ENCODE assay signal across 8 mouse cellular contexts in genomic region chr8:88198551-88198944, GRCm38 (mm10). TPM values are rescaled to one million over a fixed set of nuclear protein-coding genes. Genes with fewer than 3 reads are reported as not detected.
A peak's percentile ranks its signal among the peaks of the same experiment; 100 is the strongest.
DNase-seq lines count a peak whose midpoint lies in the region; ATAC-seq and TF ChIP-seq lines count a peak whose summit lies in the region.

No protein-coding gene starts in this region.

- peak overlapping the region; percentile 83 for H3K4me2 ChIP-seq in heart, embryonic 14.5 days (ENCODE audit: low read length)
- H3K4me2 ChIP-seq in hindbrain, embryonic 15.5 days = peak overlapping the region; percentile 81
- peak overlapping the region; percentile 51 for H3K4me2 ChIP-seq in stomach, embryonic 14.5 days (replicated peaks; ENCODE audit: low read depth, low read length)

- TF ChIP-seq POLR2A in lung, adult 2 months (IDR thresholded peaks at IDR 0.05; ENCODE audit: borderline replicate concordance, extremely low read depth, low read depth, low read length) = no peak

- peak overlapping the region; percentile 91 for H3K9ac ChIP-seq in heart, embryonic 14.5 days (ENCODE audit: low read length)
- peak overlapping the region; percentile 79 for H3K9ac ChIP-seq in hindbrain, embryonic 15.5 days
- H3K9ac ChIP-seq in stomach, embryonic 14.5 days (replicated peaks; ENCODE audit: low read depth, low read length) = peak overlapping the region; percentile 74

- no peak for DNase-seq in heart, adult 9 months (ENCODE audit: low spot score in 2 of 2)
- DNase-seq in lung, adult 2 months = no peak

- no peaks in the 10 kb centered on the region for H3K27me3 ChIP-seq in heart, embryonic 14.5 days (ENCODE audit: control insufficient read depth, insufficient read depth, low read length)
- no peaks in the 10 kb centered on the region for H3K27me3 ChIP-seq in hindbrain, embryonic 15.5 days
- H3K27me3 ChIP-seq in stomach, embryonic 14.5 days (ENCODE audit: control insufficient read depth, insufficient read depth, low read length) = no peaks in the 10 kb centered on the region

- H3K4me3 ChIP-seq in heart, embryonic 14.5 days (ENCODE audit: control insufficient read depth in 1 of 2, insufficient read depth in 1 of 2, low read depth in 1 of 2, low read length in 2 of 2) = peak overlapping the region; percentile 89 to 100
- peak overlapping the region; percentile 100 for H3K4me3 ChIP-seq in brown adipose tissue, adult 24 weeks (ENCODE audit: insufficient read depth, low read depth, low read length)
- H3K4me3 ChIP-seq in hindbrain, embryonic 15.5 days = peak overlapping the region; percentile 95
- H3K4me3 ChIP-seq in lung, adult 2 months (replicated peaks; ENCODE audit: extremely low read depth, low read depth, low read length) = peak overlapping the region; percentile 99
- H3K4me3 ChIP-seq in stomach, embryonic 14.5 days (ENCODE audit: low read depth, low read length) = peak overlapping the region; percentile 86

- H3K4me1 ChIP-seq in heart, embryonic 14.5 days (ENCODE audit: control insufficient read depth in 2 of 2, insufficient read depth in 2 of 2, low read length in 2 of 2) = peaks cover 4 to 22% of the 10 kb centered on the region in 2 experiments; a peak in 3 of 4 replicates
- H3K4me1 ChIP-seq in brown adipose tissue, adult 24 weeks (ENCODE audit: control insufficient read depth, insufficient read depth, insufficient read length, low read length) = peaks cover 17% of the 10 kb centered on the region
- H3K4me1 ChIP-seq in hindbrain, embryonic 15.5 days (replicated peaks) = peaks cover 40% of the 10 kb centered on the region
- peaks cover 16% of the 10 kb centered on the region for H3K4me1 ChIP-seq in lung, adult 2 months (ENCODE audit: control insufficient read depth, insufficient read depth, low read length)
- H3K4me1 ChIP-seq in stomach, embryonic 14.5 days (ENCODE audit: control insufficient read depth, insufficient read depth, low read length) = peaks cover 13% of the 10 kb centered on the region; the same call in 1 of the 2 replicates

- no peak for TF ChIP-seq CTCF in lung, adult 2 months (IDR thresholded peaks at IDR 0.05; ENCODE audit: insufficient read depth, low read length)

- no peaks in the 10 kb centered on the region for H3K9me3 ChIP-seq in heart, embryonic 14.5 days (ENCODE audit: control insufficient read depth, low read length)
- H3K9me3 ChIP-seq in hindbrain, embryonic 15.5 days = no peaks in the 10 kb centered on the region
- no peaks in the 10 kb centered on the region for H3K9me3 ChIP-seq in stomach, embryonic 14.5 days (ENCODE audit: control insufficient read depth, low read depth, low read length)

- ATAC-seq in heart, embryonic 14.5 days (ENCODE audit: insufficient number of reproducible peaks, insufficient read depth, low FRiP score, low read depth) = no peak
- peak; percentile 5 for ATAC-seq in CD4-positive, CD25-positive, alpha-beta regulatory T cell, adult 4 months
- no peak for ATAC-seq in hindbrain, embryonic 15.5 days (ENCODE audit: low FRiP score, low read depth)
- no peak for ATAC-seq in stomach, embryonic 14.5 days (ENCODE audit: insufficient number of reproducible peaks, insufficient read depth, low FRiP score, low read depth)
- ATAC-seq in frontal cortex, adult (ENCODE audit: low TSS enrichment) = no peak

- peak overlapping the region; percentile 96 to 99 for H3K27ac ChIP-seq in heart, embryonic 14.5 days (replicated peaks in 1 of 2; ENCODE audit: control insufficient read depth in 1 of 2, insufficient read depth in 1 of 2, low read depth in 2 of 2, low read length in 2 of 2)
- peak overlapping the region; percentile 86 for H3K27ac ChIP-seq in brown adipose tissue, adult 24 weeks (replicated peaks; ENCODE audit: low read depth, low read length)
- peak overlapping the region; percentile 100 for H3K27ac ChIP-seq in hindbrain, embryonic 15.5 days (replicated peaks)
- H3K27ac ChIP-seq in stomach, embryonic 14.5 days (ENCODE audit: low read length) = peak overlapping the region; percentile 94

- under 1% methylated on average over 10 of the region's 10 CpGs for WGBS in heart, embryonic 14.5 days
- WGBS in hindbrain, embryonic 15.5 days = 0% methylated on average over 10 of the region's 10 CpGs
- under 1% methylated on average over 10 of the region's 10 CpGs for WGBS in lung, adult 2 months
- 1% methylated on average over 10 of the region's 10 CpGs for WGBS in stomach, embryonic 14.5 days

- no peaks in the 10 kb centered on the region for H3K36me3 ChIP-seq in heart, embryonic 14.5 days (ENCODE audit: control insufficient read depth, insufficient read depth, low read length)
- no peaks in the 10 kb centered on the region for H3K36me3 ChIP-seq in hindbrain, embryonic 15.5 days
- H3K36me3 ChIP-seq in stomach, embryonic 14.5 days (ENCODE audit: control insufficient read depth, insufficient read depth, low read length) = no peaks in the 10 kb centered on the region

RNA-seq across cellular contexts. Expression of gene Tent4b, which starts 0.5 kb away (rescaled TPM):
- polyA plus RNA-seq in heart, embryonic 14.5 days (2014; fragmentation: Nextera tagmentation; extraction: Ambion mirVana) = 9.1 and 10.1 TPM in 2 replicates
- 10 to 100 TPM in 1 of 2 experiments, 1 to 10 TPM in 1; 7.6 to 13.7 TPM for polyA plus RNA-seq in CD4-positive, CD25-positive, alpha-beta regulatory T cell, adult 4 months (2017; shearing (Covaris generic))
- 15.1 and 22.6 TPM in 2 replicates for polyA plus RNA-seq in brown adipose tissue, adult 24 weeks (2012; ENCODE audit: insufficient read depth, insufficient read length, missing spikeins)
- 11.0 and 11.1 TPM in 2 replicates for polyA plus RNA-seq in hindbrain, embryonic 15.5 days (2015; fragmentation: Nextera tagmentation; extraction: Ambion mirVana)
- polyA plus RNA-seq in lung, adult 2 months (2012; rRNA removed) = 16.5 and 22.9 TPM in 2 replicates
- 10.3 and 12.5 TPM in 2 replicates for polyA plus RNA-seq in stomach, embryonic 14.5 days (2014; fragmentation: Nextera tagmentation; extraction: Ambion mirVana)
